Mouse (Mus musculus) liver, embryonic 14.5 days (tissue): ENCODE measurements around the gene Pnmal1.

Experiments used
- CTCF ChIP-seq: IDR thresholded peaks from 2 replicates; pipeline ENCODE4 v1.5.1; 2016; ENCODE audit warnings: antibody characterized with exemption, low read depth, control low read depth
- EP300 ChIP-seq: IDR thresholded peaks from 2 replicates; pipeline ENCODE4 v1.6.1; 2016; ENCODE audit warnings: antibody characterized with exemption, low read depth

DNA sequence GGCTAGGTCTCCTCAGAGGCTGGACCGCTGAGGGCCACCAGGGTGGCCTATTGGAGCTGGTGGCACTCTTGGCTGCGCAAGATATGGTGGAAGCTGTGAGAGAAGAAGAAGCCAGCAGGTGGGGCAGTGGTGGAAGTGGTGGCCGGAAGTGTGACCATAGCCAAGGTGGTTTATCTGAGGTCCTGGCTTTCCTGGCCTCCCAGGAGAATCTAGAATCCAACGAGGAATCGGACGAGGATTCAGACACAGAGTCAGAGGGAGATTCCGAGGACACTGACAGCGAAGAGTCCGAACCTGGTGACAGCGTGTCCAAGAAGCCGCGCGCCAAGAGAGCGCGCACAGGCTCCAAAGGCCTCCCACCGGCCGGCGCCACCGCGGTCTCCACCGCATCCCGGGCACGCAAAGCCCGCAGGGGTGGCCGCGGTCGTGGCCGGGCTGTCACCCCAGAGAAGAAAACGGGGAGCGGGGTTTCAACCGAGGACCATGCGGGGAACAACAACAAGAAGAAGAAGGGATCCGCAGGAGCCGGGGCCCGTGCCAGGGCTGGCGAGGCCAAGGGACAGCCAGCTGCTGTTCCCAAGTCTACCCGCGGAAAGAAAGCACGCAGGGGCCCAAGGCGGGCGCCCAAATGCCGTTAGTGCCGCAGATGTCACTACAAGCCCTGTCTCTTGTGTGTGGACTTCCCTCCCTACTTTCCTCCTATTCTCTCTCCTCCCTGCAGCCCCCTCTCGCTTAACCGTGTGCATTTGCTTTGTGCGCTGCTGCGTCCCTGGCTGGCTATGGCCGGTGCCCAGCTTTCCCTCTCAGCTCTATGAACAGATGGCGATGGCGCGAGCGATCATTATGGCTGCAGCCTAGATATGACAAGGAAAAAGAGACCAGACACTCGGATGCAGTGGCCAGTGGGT lies 12.8 kb upstream of the Pnmal1 start:
- TF ChIP-seq CTCF (peak; percentile 20; the same call in 1 of the 2 replicates), EP300 (no peak)
